Mouse (Mus musculus): ENCODE data around the gene Retreg3. TPM values are rescaled to one million over a fixed set of nuclear protein-coding genes. Genes with fewer than 3 reads are reported as not detected.
A peak's percentile ranks its signal among the peaks of the same experiment; 100 is the strongest.

Retreg3 gene
- polyA plus RNA-seq, 1 experiment from 2014 or later = 17.9 TPM

DNA sequence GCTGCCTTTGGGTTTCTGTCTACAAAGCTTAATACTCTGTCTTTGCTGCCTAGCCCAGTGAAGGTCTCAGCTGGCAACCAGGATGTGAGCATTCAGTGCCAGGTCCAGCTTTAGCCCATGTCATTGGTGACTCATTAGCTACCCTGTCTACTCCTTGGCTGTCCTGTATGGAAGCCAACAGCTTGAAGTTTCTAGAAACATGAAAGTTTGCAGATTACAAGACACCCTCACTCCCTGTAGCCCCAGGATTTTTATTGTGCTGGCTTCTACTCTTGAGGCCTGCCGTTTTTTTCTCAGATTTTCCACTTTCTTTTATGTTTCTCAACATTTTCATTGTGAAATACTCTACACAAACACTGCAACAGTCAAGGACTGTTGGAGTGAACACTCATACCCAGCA is 29.8 kb downstream of the Retreg3 start:
- H3K27me3 ChIP-seq (ENCODE audit: low read depth, poor library complexity, severe bottlenecking) = no peaks in the 10 kb centered on the region
- no peak overlapping the region for H3K27ac ChIP-seq
- H3K36me3 ChIP-seq = peaks cover 72% of the 10 kb centered on the region
- peaks cover 40% of the 10 kb centered on the region for H3K4me1 ChIP-seq
- no peaks in the 10 kb centered on the region for H3K9me3 ChIP-seq (replicated peaks)
- whole genome bisulfite sequencing = 98% methylated on average over 1 of the region's 1 CpGs
- DNase-seq (ENCODE audit: low spot score) = no peak
- no peak overlapping the region for H3K4me3 ChIP-seq

DNA sequence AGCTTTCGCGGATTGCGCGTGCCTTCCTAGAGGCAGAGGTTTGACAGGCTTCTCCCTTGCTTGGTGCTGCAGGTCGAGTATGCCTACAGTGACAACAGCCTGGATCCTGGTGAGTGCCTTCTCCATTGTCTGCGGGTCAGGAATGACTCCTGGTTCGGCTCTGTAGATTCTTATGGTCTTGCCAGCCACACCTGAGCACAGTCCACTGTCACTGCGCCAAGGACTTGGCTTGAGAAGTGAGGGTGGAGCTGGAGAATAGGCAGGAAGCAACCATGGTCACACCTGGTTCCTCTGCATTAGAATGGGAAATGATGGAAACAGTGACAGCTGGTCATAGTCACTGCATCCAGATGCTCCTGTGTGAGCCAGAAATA is 32.0 kb downstream of the Retreg3 start:
- Histone ChIP-seq H3K9me3 (replicated peaks) (no peaks in the 10 kb centered on the region), H3K4me3 (peak overlapping the region; percentile 84), H3K27me3 (ENCODE audit: low read depth, poor library complexity, severe bottlenecking) (no peaks in the 10 kb centered on the region), H3K36me3 (peaks cover 65% of the 10 kb centered on the region), H3K4me1 (peaks cover 40% of the 10 kb centered on the region), H3K27ac (peak overlapping the region; percentile 84)
- 11% methylated on average over 8 of the region's 8 CpGs for whole genome bisulfite sequencing
- DNase-seq (ENCODE audit: low spot score) = no peak

DNA sequence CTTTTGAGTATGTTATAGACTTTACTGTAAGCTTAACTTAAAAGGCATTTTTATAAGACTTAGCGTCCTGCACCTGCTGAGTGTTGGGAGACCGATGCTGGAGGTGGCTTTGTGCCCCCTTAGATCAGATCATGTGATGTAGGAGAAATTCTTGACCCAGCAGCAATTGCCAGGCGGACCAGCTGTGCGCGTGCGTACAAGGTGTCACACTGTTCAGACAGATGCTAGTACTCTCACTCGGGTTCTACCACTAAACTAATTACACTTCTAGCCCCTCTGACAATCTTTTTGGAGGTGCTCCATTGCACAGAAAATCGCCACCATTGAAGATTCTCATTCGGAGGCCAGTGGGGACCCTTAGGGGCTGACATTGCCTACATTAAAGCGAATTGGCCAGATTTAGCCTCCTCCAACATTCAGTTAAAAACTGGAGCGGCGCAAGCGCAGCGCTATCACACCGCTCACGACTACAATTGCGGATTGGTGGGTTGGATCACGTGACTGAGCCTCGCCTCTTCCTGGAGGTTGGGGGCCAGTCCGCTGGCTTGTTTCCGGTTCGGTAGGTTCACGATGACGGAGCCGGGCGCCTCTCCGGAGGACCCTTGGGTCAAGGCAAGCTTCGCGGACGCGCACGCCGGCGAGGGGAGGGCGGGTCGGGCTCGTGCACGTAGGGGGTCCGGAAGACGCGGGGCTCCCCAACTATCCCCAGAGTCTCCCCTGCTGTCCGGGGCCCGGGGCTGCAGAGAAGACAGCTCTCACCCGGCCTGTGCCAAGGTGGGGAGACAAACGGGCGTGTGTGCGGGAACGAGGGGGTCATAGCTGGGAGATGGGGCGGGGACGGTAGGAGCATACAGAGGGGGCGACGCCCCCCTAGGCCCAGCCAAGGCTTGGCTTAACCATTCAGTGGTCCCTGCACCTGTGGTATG is 32.7 kb downstream of the Retreg3 start, which contains the start of gene Mlx:
Gene Mlx (plus strand): TSS at position 522 of the 926 bp plus-strand sequence.
- 2% methylated on average over 52 of the region's 52 CpGs for WGBS
- Histone ChIP-seq H3K4me3 (peak within 1 kb of the TSS; percentile 84), H3K36me3 (peaks cover 58% of the 10 kb centered on the region), H3K9me3 (replicated peaks) (no peaks in the 10 kb centered on the region), H3K27me3 (ENCODE audit: low read depth, poor library complexity, severe bottlenecking) (no peaks in the 10 kb centered on the region), H3K4me1 (peaks cover 40% of the 10 kb centered on the region), H3K27ac (peak within 1 kb of the TSS; percentile 84)
- DNase-seq (ENCODE audit: low spot score) = peak; percentile 89

- H3K9me3 ChIP-seq (replicated peaks) = no peaks in the 10 kb centered on the region
- H3K4me3 ChIP-seq = peak overlapping the region; percentile 84
- H3K36me3 ChIP-seq = peaks cover 51% of the 10 kb centered on the region
- 84% methylated on average over 6 of the region's 6 CpGs for WGBS
- peaks cover 44% of the 10 kb centered on the region for H3K4me1 ChIP-seq
- peak overlapping the region; percentile 84; the same call in 1 of the 2 replicates for H3K27ac ChIP-seq
- H3K27me3 ChIP-seq (ENCODE audit: low read depth, poor library complexity, severe bottlenecking) = peaks cover 6% of the 10 kb centered on the region
- DNase-seq (ENCODE audit: low spot score) = no peak
These were observed 33.4 kb downstream of the Retreg3 start for GRCm38 (mm10) chr11:101086323-101086674.

- 0 out of 2 replicates have a peak overlapping the region, but pooled peaks have one; percentile 84 for H3K4me3 ChIP-seq
- no peak for DNase-seq (ENCODE audit: low spot score)
- H3K9me3 ChIP-seq (replicated peaks) = no peaks in the 10 kb centered on the region
- peaks cover 44% of the 10 kb centered on the region for H3K4me1 ChIP-seq
- peaks cover 46% of the 10 kb centered on the region for H3K36me3 ChIP-seq
- H3K27me3 ChIP-seq (ENCODE audit: low read depth, poor library complexity, severe bottlenecking) = peaks cover 12% of the 10 kb centered on the region
- WGBS = 95% methylated on average over 18 of the region's 18 CpGs
- H3K27ac ChIP-seq = no peak overlapping the region
These were observed 33.9 kb downstream of the Retreg3 start for GRCm38 (mm10) chr11:101085617-101086322.

DNA sequence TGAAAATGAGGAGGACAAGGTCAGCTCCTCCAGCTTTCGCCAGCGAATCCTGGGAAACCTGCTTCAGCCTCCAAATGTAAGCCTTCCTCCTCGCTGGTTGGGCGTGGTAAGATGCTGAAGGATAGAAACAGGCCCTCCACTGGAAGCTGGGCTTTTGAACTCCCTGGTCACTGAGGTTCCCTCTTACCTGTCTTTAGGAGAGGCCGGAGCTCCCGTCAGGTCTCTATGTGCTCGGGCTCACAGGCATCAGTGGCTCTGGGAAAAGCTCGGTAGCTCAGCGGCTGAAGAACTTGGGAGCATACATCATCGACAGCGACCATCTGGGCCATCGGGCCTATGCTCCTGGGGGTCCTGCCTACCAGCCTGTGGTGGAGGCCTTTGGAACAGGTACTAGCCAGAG is 34.9 kb downstream of the Retreg3 start:
- Histone ChIP-seq H3K27ac (no peak overlapping the region), H3K4me3 (no peak overlapping the region), H3K4me1 (peaks cover 45% of the 10 kb centered on the region), H3K9me3 (replicated peaks) (no peaks in the 10 kb centered on the region), H3K27me3 (ENCODE audit: low read depth, poor library complexity, severe bottlenecking) (peaks cover 21% of the 10 kb centered on the region), H3K36me3 (peaks cover 36% of the 10 kb centered on the region)
- 92% methylated on average over 12 of the region's 12 CpGs for WGBS
- no peak for DNase-seq (ENCODE audit: low spot score)

DNA sequence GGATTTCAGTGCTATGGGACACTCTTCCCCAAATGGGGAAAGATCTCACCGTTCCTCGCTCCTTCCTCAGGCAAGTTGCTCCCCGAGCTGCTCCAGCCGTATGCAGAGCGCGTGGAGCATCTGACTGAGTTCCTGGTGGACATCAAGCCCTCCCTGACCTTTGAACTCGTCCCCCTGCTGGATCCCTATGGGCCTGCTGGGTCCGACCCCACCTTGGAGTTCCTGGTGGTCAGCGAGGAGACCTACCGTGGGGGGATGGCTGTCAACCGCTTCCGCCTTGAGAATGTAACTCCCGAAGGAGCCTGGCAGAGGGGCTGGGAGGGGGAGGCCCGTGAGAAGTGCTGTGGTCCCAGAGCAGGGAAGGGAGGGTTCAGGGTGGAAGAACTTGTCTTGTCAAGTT is 35.4 kb downstream of the Retreg3 start:
- WGBS = 83% methylated on average over 14 of the region's 14 CpGs

DNA sequence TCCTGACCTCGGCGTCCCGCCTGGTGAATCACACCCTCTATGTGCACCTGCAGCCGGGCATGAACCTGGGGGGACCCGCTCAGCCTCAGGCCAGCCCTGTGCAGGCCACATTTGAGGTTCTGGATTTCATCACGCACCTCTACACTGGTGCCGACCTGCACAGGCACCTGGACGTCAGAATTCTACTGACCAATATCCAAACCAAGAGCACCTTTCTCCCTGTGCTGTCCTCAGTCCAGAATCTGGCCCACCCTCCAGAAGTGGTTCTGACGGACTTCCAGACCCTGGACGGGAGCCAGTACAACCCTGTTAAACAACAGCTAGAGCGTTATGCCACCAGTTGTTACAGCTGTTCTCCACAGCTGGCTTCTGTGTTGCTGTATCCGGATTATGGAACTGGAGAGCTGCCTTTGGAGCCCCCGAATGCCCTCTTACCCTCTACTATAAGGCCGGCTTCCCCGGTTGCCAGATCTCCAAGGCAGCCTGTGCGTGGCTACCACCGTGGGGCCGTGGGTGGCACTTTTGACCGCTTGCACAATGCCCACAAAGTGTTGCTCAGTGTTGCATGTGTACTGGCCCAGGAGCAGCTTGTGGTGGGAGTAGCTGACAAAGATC is 36.5 kb downstream of the Retreg3 start:
- H3K4me1 ChIP-seq = peaks cover 43% of the 10 kb centered on the region

More for the DNA sequence above, 35.4 kb downstream of the Retreg3 start:
- no peak overlapping the region for H3K27ac ChIP-seq
- H3K4me1 ChIP-seq = peaks cover 49% of the 10 kb centered on the region
- no peak for DNase-seq (ENCODE audit: low spot score)
- H3K36me3 ChIP-seq = peaks cover 31% of the 10 kb centered on the region
- no peak overlapping the region for H3K4me3 ChIP-seq
- peaks cover 27% of the 10 kb centered on the region for H3K27me3 ChIP-seq (ENCODE audit: low read depth, poor library complexity, severe bottlenecking)
- H3K9me3 ChIP-seq (replicated peaks) = no peaks in the 10 kb centered on the region

GRCm38 (mm10) chr11:101082208-101083082 is 37.2 kb downstream of the Retreg3 start, which contains the start of gene Coasy:
Coasy (plus strand) TSS chr11:101082565.
- under 1% methylated on average over 51 of the region's 51 CpGs for WGBS
- Histone ChIP-seq H3K36me3 (peaks cover 22% of the 10 kb centered on the region), H3K9me3 (replicated peaks) (no peaks in the 10 kb centered on the region), H3K4me1 (peaks cover 36% of the 10 kb centered on the region), H3K27ac (peak within 1 kb of the TSS; percentile 87), H3K4me3 (peak within 1 kb of the TSS; percentile 66), H3K27me3 (ENCODE audit: low read depth, poor library complexity, severe bottlenecking) (peaks cover 45% of the 10 kb centered on the region)
- peak; percentile 95 for DNase-seq (ENCODE audit: low spot score)

More for the DNA sequence above, 36.5 kb downstream of the Retreg3 start:
- Histone ChIP-seq H3K36me3 (peaks cover 22% of the 10 kb centered on the region), H3K9me3 (replicated peaks) (no peaks in the 10 kb centered on the region), H3K27me3 (ENCODE audit: low read depth, poor library complexity, severe bottlenecking) (peaks cover 38% of the 10 kb centered on the region), H3K27ac (peak overlapping the region; percentile 87), H3K4me3 (peak overlapping the region; percentile 66)
- no peak for DNase-seq (ENCODE audit: low spot score)
- 42% methylated on average over 19 of the region's 19 CpGs for WGBS

DNA sequence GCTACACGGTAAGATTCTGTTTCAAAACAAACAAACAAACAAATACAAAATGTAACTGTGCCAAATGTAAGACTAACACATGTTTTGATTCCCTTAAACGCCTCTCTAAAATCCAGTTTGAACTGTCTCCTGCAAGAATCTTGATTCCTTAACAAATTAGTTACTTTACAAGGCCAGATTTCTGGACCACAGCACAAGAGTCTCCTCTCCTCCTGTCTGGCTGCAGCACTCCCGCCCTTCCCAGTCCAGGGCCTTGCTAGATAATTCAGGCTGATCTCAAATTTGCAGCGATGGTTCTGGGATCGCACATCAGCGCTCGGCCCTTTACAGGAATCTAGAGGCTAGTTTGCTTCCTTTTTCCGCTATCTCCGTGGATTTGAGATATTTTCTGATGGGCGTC is 38.0 kb downstream of the Retreg3 start:
- H3K9me3 ChIP-seq (replicated peaks) = no peaks in the 10 kb centered on the region
- peaks cover 32% of the 10 kb centered on the region for H3K4me1 ChIP-seq
- peaks cover 53% of the 10 kb centered on the region for H3K27me3 ChIP-seq (ENCODE audit: low read depth, poor library complexity, severe bottlenecking)
- no peak for DNase-seq (ENCODE audit: low spot score)
- peaks cover 22% of the 10 kb centered on the region for H3K36me3 ChIP-seq
- H3K27ac ChIP-seq = peak overlapping the region; percentile 53; the same call in 1 of the 2 replicates
- 8% methylated on average over 10 of the region's 10 CpGs for WGBS
- peak overlapping the region; percentile 66 for H3K4me3 ChIP-seq

GRCm38 (mm10) chr11:101080421-101080820 is 39.3 kb downstream of the Retreg3 start:
- Histone ChIP-seq H3K27ac (no peak overlapping the region), H3K4me1 (peaks cover 22% of the 10 kb centered on the region), H3K9me3 (replicated peaks) (no peaks in the 10 kb centered on the region), H3K27me3 (ENCODE audit: low read depth, poor library complexity, severe bottlenecking) (peaks cover 62% of the 10 kb centered on the region), H3K36me3 (peaks cover 13% of the 10 kb centered on the region), H3K4me3 (no peak overlapping the region)
- no peak for DNase-seq (ENCODE audit: low spot score)
- WGBS = 70% methylated on average over 5 of the region's 5 CpGs

- peaks cover 62% of the 10 kb centered on the region for H3K27me3 ChIP-seq (ENCODE audit: low read depth, poor library complexity, severe bottlenecking)
- no peak for DNase-seq (ENCODE audit: low spot score)
These were observed 39.9 kb downstream of the Retreg3 start for GRCm38 (mm10) chr11:101079746-101080145.

More at GRCm38 (mm10) chr11:101079746-101080145, 39.9 kb downstream of the Retreg3 start:
- H3K27ac ChIP-seq = 0 out of 2 replicates have a peak overlapping the region, but pooled peaks have one; percentile 19
- WGBS = 1% methylated on average over 27 of the region's 27 CpGs
- H3K36me3 ChIP-seq = peaks cover 6% of the 10 kb centered on the region
- peaks cover 22% of the 10 kb centered on the region for H3K4me1 ChIP-seq
- H3K4me3 ChIP-seq = peak overlapping the region; percentile 28
- no peaks in the 10 kb centered on the region for H3K9me3 ChIP-seq (replicated peaks)
